Mouse (Mus musculus) embryonic fibroblast, embryonic 13.5 days (primary cell): Measurements from ENCODE around the gene Specc1.

Experiments used
- CTCF ChIP-seq: IDR thresholded peaks from 2 replicates; pipeline ENCODE4 v1.5.1; 2011; ENCODE audit warnings: mild to moderate bottlenecking, control low read depth, low read length, moderate library complexity, borderline replicate concordance; ENCODE audit not compliant: insufficient read depth
- POLR2A ChIP-seq: IDR thresholded peaks from 2 replicates; pipeline ENCODE4 v1.6.1; 2011; ENCODE audit warnings: low read depth, mild to moderate bottlenecking, control low read depth, low read length, moderate library complexity

DNA sequence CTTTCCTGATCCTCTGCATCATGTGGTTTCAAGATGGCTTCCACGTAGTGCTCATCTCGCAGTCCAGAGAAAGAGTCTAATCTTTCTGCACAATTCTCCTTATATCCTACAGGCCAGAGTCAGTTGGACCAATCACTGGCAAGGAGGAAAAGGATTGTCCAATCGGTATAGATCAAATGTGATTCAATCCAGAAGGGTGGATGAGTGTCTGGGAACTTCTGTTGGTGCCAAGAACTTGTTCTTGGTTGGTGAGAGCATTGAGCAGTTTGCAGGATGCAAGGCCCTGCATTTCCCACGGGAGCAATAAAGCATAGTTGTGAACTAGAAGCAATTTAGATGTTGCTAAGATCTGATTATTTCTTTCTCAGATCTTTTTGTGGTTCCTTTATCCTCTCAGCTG, 287.9 kb downstream of the Specc1 start:
- TF ChIP-seq CTCF (no peak), POLR2A (no peak)
